Mouse (Mus musculus): ENCODE results near the gene Mrrf. TPM values are rescaled to one million over a fixed set of nuclear protein-coding genes. Genes with fewer than 3 reads are reported as not detected.

Gene Mrrf
- 13.9 and 30.4 TPM in 2 replicates for polyA plus RNA-seq (2012; rRNA removed)

DNA sequence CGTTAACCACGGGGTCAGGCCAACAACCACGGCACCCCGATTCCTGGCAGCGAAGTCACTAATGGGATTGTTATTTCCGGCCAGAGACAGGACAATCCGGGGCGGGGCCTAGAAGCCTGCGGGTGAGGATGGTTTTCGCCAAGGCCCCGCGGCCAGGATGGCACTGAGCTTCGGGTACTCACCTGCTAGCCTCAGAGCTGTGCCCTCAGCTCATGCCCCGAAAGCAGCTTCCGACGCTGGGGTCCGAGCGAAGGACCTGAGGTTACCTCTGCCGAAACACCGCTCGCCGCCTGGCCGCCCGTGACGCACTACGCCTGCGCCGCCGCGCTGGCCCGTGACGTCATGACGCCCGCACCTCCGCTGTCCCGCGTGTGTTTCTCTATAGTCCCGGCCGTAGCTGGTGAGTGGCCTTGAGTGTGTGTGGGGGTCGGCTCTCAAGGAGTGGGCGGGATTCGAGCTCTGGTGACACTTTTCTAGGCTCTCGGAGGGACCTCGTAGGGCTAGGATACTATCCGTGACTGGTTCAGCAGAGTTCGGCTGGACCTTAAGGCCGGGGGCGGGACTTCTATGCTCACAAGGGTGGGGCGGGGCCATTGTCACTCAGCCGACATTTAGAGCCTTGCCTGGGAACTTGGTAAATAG is at the start of gene Mrrf, which contains the start of gene Rbm18:
Gene Mrrf (plus strand): TSS at position 90 of the 642 bp plus-strand sequence.
Gene Rbm18 (minus strand): TSS at position 474 of the 642 bp plus-strand sequence.

DNA sequence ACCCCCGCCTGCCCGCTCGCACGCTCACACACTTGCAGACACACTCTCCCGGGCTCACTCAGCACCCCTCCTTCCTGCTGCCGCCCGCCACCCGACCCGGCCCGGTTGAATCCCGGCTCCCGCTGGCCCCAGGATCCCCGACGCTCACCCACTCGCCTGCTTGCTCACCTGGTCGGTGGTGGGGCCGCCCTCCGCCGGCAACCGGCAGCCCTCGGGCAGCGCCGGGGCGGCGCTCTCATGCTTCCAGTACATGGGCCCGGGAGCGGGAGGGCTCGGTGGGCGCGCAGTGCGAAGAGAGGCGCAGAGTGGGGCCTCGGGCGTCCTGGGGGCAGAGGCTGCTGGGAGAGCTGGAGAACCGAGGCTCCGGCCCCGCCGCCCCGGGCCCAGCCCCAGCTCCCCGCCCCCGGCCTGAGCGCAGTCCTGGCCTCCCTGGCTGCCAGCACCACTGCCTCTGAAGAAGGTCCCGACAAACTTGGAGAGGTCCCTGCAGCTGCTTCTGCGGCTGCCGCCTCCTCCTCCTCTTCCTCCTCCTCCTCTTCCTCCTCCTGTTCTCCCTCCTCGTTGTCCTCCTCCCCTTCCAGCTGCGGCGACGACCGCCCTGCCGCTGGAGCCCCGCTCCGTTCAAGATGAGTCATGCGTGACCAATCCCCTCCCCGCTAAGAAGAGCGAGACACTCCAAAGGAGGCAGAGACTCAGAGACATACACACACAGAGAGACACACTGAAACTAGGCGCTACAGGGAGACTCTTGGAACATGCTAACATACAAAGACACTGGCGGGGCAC is 31.0 kb upstream of the Mrrf start, which contains the start of gene Lhx6:
Gene Lhx6 (minus strand): TSS at position 453 of the 786 bp plus-strand sequence.

DNA sequence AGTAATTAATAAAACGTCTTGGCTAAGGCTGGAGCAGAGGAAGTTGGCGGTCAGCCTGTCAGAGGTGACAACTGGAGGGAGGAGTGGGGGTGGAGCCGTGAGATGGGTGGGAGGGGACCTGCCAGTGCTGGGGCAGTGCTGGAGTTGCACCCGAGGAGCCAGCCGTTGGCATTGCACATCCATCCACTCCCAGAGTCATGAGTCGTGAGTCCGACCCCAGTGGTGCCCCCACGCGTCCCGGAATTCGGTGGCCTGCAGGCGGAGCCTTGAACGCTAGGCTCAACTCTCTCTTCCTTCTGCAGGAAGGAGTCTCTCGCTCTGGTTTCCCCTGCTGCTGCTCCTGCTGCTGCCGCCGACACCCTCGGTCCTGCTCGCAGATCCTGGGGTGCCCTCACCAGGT is 94.2 kb downstream of the Mrrf start, which contains the start of gene Ptgs1:
Gene Ptgs1 (plus strand): TSS at position 61 of the 400 bp plus-strand sequence.

Other genes with a start within 250 kb of the Mrrf start
- gene Ttll11, start 156.5 kb upstream of the Mrrf start, polyA plus RNA-seq (2012; rRNA removed) = 2.7 and 11.5 TPM in 2 replicates
- 90.1 and 119 TPM in 2 replicates for gene Ndufa8, start 87.0 kb upstream of the Mrrf start, polyA plus RNA-seq (2012; rRNA removed)
- gene Morn5, start 86.9 kb upstream of the Mrrf start, polyA plus RNA-seq (2012; rRNA removed) = 0.37 and 1.0 TPM in 2 replicates
- 2.3 and 5.2 TPM in 2 replicates for gene Lhx6, start 31.0 kb upstream of the Mrrf start, polyA plus RNA-seq (2012; rRNA removed)
- 45.1 and 66.6 TPM in 2 replicates for gene Rbm18, start 384 bp downstream of the Mrrf start, polyA plus RNA-seq (2012; rRNA removed)
- 4.7 and 5.6 TPM in 2 replicates for gene Ptgs1, start 94.0 kb downstream of the Mrrf start, polyA plus RNA-seq (2012; rRNA removed)
- not detected in 2 replicates for gene Olfr338, start 237.1 kb downstream of the Mrrf start, polyA plus RNA-seq (2012; rRNA removed)

All from central nervous system, embryonic 11.5 days (tissue).